Mouse (Mus musculus) CD4-positive, CD25-positive, alpha-beta regulatory T cell, adult 9 weeks (primary cell): ENCODE measurements around the gene Vmn2r68. TPM values are rescaled to one million over a fixed set of nuclear protein-coding genes. Genes with fewer than 3 reads are reported as not detected.

Experiments
- polyA plus RNA-seq: library from polyadenylated mRNA; unstranded; fragments of 100-300 nt; shearing (Covaris generic); gene quantifications from one replicate; pipeline ENCODE4 v1.2.1, GENCODE M21; 2017

Gene Vmn2r68
- polyA plus RNA-seq, result not detected

GRCm38 (mm10) chr7:85237683-85238082 lies at the start of gene Vmn2r68:
Vmn2r68 (minus strand) TSS chr7:85237783.

Other genes with a start within 250 kb of the Vmn2r68 start
- not detected for gene Vmn2r66, start 225.5 kb downstream of the Vmn2r68 start, polyA plus RNA-seq
- not detected for gene Vmn2r67, start 81.8 kb downstream of the Vmn2r68 start, polyA plus RNA-seq
- gene Vmn2r69, start 178.1 kb upstream of the Vmn2r68 start, polyA plus RNA-seq, result not detected